Mouse (Mus musculus) forebrain, embryonic 15.5 days (tissue): ENCODE data around the gene Zfp933. TPM values are rescaled to one million over a fixed set of nuclear protein-coding genes. Genes with fewer than 3 reads are reported as not detected.
A peak's percentile ranks its signal among the peaks of the same experiment; 100 is the strongest.
"Not testable (repeated sequence)": the region's sequence is repeated elsewhere in the genome, so short reads cannot be mapped to it uniquely, and the experiment has no call there.

Experiments
- ATAC-seq: fragments of 200-750 bp; cut with Nextera tagmentation; replicated peaks from 2 replicates; pipeline ENCODE4 v1.8.0; 2017; ENCODE audit warnings: mild to moderate bottlenecking, moderate TSS enrichment, moderate library complexity
- H3K27ac ChIP-seq: fragments of 300-500 bp; sonication (generic); replicated peaks from 2 replicates; pipeline ENCODE4 v1.5.1; 2015; ENCODE audit warnings: mild to moderate bottlenecking, inconsistent platforms
- H3K27me3 ChIP-seq: fragments of 300-500 bp; sonication (generic); 2 replicates; pipeline ENCODE4 v1.6.1; 2015; ENCODE audit warnings: inconsistent platforms
- H3K36me3 ChIP-seq: fragments of 300-500 bp; sonication (generic); 2 replicates; pipeline ENCODE4 v1.6.1; 2015; ENCODE audit warnings: mild to moderate bottlenecking, inconsistent platforms
- H3K4me1 ChIP-seq: fragments of 300-500 bp; sonication (generic); 2 replicates; pipeline ENCODE4 v1.6.1; 2015; ENCODE audit warnings: inconsistent platforms
- H3K4me2 ChIP-seq: fragments of 300-500 bp; sonication (generic); replicated peaks from 2 replicates; pipeline ENCODE4 v1.6.1; 2015; ENCODE audit warnings: mild to moderate bottlenecking, inconsistent platforms
- H3K4me3 ChIP-seq: fragments of 300-500 bp; sonication (generic); 2 replicates; pipeline ENCODE4 v1.5.1; 2015; ENCODE audit warnings: mild to moderate bottlenecking, inconsistent platforms
- H3K9ac ChIP-seq: fragments of 300-500 bp; sonication (generic); replicated peaks from 2 replicates; pipeline ENCODE4 v1.6.1; 2015; ENCODE audit warnings: mild to moderate bottlenecking, inconsistent platforms
- H3K9me3 ChIP-seq: fragments of 300-500 bp; sonication (generic); 2 replicates; pipeline ENCODE4 v1.6.1; 2016; ENCODE audit warnings: inconsistent platforms
- whole genome bisulfite sequencing: fragments of 180-500 bp; shearing (Covaris S2); methylation state at CpG from one replicate; pipeline ENCODE4 v1.1.7; 2015; ENCODE audit warnings: mixed read lengths; 5-methylcytosine and 5-hydroxymethylcytosine counted together
- polyA plus RNA-seq: library from polyadenylated mRNA; unstranded; fragments of >200 nt; fragmentation: Nextera tagmentation; extraction: Ambion mirVana; gene quantifications from 2 replicates; pipeline ENCODE4 v1.2.1, GENCODE M21; 2015

Gene Zfp933
- polyA plus RNA-seq, 1 experiment from 2014 or later = 10.7 TPM

GRCm38 (mm10) chr4:147879456-147879855 is 31.3 kb upstream of the Zfp933 start:
- Histone ChIP-seq H3K4me3 (no peak overlapping the region), H3K27ac (no peak overlapping the region), H3K4me1 (no peaks in the 10 kb centered on the region), H3K4me2 (no peak overlapping the region), H3K27me3 (no peaks in the 10 kb centered on the region), H3K9me3 (no peaks in the 10 kb centered on the region), H3K9ac (no peak overlapping the region), H3K36me3 (peaks cover 90% of the 10 kb centered on the region)
- no peak for ATAC-seq
- 81% methylated on average over 2 of the region's 2 CpGs for WGBS

DNA sequence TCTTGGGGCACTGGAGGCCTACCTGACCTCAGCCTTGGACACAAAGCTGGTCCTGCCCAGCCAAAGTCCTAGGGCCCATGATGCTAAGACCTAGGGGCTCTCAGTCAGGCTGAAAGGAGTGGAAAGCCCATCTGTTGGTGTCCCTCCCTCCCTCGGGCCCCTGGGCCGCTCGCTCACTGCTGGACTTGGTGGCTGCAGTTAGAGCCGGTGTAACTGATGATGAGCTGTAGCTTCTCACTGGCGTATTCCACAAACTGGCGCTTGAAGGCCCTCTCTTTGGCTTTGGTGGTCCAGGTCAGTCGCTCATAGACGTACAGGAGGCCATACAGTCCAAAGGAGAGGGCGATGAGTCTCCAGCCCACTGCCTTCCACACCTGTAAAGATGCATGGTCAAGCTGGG is 30.4 kb upstream of the Zfp933 start:
- no peak overlapping the region for H3K27ac ChIP-seq
- H3K9me3 ChIP-seq = no peaks in the 10 kb centered on the region
- no peak for ATAC-seq
- H3K9ac ChIP-seq = no peak overlapping the region
- no peak overlapping the region for H3K4me3 ChIP-seq
- H3K4me2 ChIP-seq = no peak overlapping the region
- peaks cover 92% of the 10 kb centered on the region for H3K36me3 ChIP-seq
- 95% methylated on average over 9 of the region's 9 CpGs for WGBS
- H3K27me3 ChIP-seq = no peaks in the 10 kb centered on the region
- no peaks in the 10 kb centered on the region for H3K4me1 ChIP-seq

- WGBS = 90% methylated on average over 4 of the region's 4 CpGs
- Histone ChIP-seq H3K36me3 (peaks cover 89% of the 10 kb centered on the region), H3K27me3 (no peaks in the 10 kb centered on the region), H3K4me2 (no peak overlapping the region), H3K9me3 (no peaks in the 10 kb centered on the region), H3K9ac (no peak overlapping the region), H3K4me3 (no peak overlapping the region), H3K27ac (no peak overlapping the region), H3K4me1 (no peaks in the 10 kb centered on the region)
- ATAC-seq = no peak
These were observed 27.8 kb upstream of the Zfp933 start for GRCm38 (mm10) chr4:147875852-147876575.

DNA sequence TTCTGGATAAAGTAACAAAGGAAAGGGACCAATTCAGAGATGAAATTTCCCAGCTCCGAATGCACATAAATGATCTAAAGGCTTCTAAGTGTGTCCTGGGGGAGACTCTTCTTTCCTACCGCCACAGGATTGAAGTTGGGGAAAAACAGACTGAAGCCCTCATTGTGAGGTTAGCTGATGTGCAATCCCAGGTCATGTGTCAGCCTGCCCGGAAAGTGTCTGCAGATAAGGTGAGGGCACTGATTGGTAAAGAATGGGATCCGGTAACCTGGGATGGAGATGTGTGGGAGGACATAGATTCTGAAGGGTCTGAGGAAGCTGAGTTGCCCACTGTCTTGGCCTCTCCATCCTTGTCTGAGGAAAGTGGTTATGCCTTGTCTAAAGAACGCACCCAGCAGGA is 21.1 kb upstream of the Zfp933 start:
- no peaks in the 10 kb centered on the region for H3K9me3 ChIP-seq
- H3K4me1 ChIP-seq = peaks cover 26% of the 10 kb centered on the region
- H3K27ac ChIP-seq = no peak overlapping the region
- ATAC-seq = no peak
- 9% methylated on average over 5 of the region's 5 CpGs for WGBS
- peak overlapping the region; percentile 77 for H3K4me2 ChIP-seq
- H3K4me3 ChIP-seq = peak overlapping the region; percentile 67
- peak overlapping the region; percentile 71 for H3K9ac ChIP-seq
- peaks cover 42% of the 10 kb centered on the region for H3K36me3 ChIP-seq
- H3K27me3 ChIP-seq = no peaks in the 10 kb centered on the region

DNA sequence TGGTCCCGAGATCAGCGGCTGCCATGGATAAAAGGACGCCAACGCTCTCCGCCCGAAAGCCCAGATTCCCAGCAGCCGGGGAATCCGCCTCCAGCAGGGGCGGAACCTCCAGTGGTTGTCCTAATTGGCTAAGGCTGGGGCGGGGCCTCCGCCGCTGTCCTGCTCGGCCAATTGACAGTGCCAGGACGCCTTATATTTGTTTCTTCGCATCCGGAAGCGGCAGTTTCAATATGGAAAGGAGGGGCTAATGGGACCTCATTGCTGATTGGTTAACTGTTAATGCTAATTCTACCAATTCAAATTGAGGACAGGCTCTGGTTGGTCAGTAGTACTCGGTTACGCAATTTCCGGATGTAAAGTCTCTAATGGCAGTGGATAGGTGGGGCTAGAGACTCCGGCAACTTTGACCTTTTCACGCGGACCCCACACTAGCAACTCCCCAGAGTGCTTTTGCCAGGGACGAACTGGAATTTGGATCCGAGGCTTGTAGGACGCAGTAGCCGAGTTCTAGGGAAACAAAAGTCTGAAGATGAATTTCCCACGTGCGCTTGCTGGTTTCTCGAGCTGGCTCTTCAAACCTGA is 20.4 kb upstream of the Zfp933 start, which contains the start of the genes Miip and Fv1:
Gene Miip, minus strand, starts transcription at position 367 of the 582 bp plus-strand sequence.
Gene Fv1, plus strand, starts transcription at position 530 of the 582 bp plus-strand sequence.
- ATAC-seq = peak; percentile 97

DNA sequence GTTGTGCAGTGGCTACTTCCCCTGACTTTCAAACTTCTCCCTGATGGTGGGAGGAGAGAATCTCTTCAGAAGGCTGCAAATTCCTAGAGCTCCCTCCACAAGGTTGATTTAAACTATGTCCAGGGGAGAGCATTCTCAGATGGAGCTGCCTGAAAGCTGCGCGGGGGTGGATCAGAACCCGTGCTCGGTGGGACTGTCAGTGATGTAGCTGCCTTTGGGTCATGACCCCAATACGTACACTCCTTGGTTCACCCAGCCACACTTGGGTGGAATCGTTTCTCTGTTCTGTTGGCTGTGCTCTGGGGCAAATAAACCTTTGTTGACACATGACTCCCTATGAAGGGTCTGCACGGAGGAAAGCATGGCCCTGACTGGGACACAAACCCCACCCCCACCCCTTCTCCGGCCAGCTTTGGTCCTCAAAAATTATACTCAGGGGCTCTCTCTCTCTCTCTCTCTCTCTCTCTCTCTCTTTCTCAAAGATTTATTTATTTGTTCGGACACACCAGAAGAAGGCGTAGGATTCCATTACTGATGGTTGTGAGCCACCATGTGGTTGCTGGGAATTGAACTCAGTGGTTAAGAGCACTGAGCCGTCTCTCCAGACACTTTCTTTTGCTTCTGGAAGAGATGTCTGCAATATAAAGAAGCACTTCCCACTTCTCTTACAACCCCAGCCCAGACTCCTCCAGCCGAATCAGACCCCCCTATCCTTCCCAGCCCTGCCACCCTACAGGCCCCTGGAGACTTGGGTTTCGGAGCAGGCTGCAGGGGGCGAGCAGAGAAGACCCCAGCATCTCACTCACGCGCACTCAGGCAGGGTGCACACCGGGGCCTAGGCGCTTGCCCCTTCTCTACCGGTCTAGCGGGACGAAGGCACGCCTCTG is 19.6 kb upstream of the Zfp933 start:
- 8% methylated on average over 22 of the region's 22 CpGs for WGBS
- peaks cover 26% of the 10 kb centered on the region for H3K4me1 ChIP-seq
- H3K4me3 ChIP-seq = peak overlapping the region; percentile 67
- ATAC-seq = peak; percentile 3; the same call in 1 of the 2 replicates
- H3K4me2 ChIP-seq = peak overlapping the region; percentile 77
- peak overlapping the region; percentile 84 for H3K27ac ChIP-seq
- peak overlapping the region; percentile 71 for H3K9ac ChIP-seq
- H3K9me3 ChIP-seq = no peaks in the 10 kb centered on the region
- no peaks in the 10 kb centered on the region for H3K27me3 ChIP-seq
- H3K36me3 ChIP-seq = peaks cover 37% of the 10 kb centered on the region

More for the DNA sequence above, 20.4 kb upstream of the Zfp933 start, which contains the start of the genes Miip and Fv1:
- H3K27ac ChIP-seq = peak within 1 kb of the TSS; percentile 84
- H3K9ac ChIP-seq = peak within 1 kb of the TSS; percentile 71
- H3K4me3 ChIP-seq = peak within 1 kb of the TSS; percentile 67
- under 1% methylated on average over 30 of the region's 30 CpGs for WGBS
- H3K27me3 ChIP-seq = no peaks in the 10 kb centered on the region
- H3K36me3 ChIP-seq = peaks cover 40% of the 10 kb centered on the region
- no peaks in the 10 kb centered on the region for H3K9me3 ChIP-seq
- peaks cover 26% of the 10 kb centered on the region for H3K4me1 ChIP-seq
- peak within 1 kb of the TSS; percentile 77 for H3K4me2 ChIP-seq

- H3K27ac ChIP-seq, H3K4me3 ChIP-seq, H3K9ac ChIP-seq, ATAC-seq, H3K4me2 ChIP-seq, H3K27me3 ChIP-seq, H3K9me3 ChIP-seq: not testable (repeated sequence)
- 57% methylated on average over 3 of the region's 3 CpGs for WGBS
- Histone ChIP-seq H3K4me1 (peaks cover 26% of the 10 kb centered on the region), H3K36me3 (peaks cover 37% of the 10 kb centered on the region)
These were observed 18.6 kb upstream of the Zfp933 start for GRCm38 (mm10) chr4:147866793-147867192.

- 94% methylated on average over 9 of the region's 9 CpGs for WGBS
- ATAC-seq = no peak
- no peak overlapping the region for H3K9ac ChIP-seq
- H3K9me3 ChIP-seq = no peaks in the 10 kb centered on the region
- H3K36me3 ChIP-seq = peaks cover 40% of the 10 kb centered on the region
- no peak overlapping the region for H3K27ac ChIP-seq
- no peak overlapping the region for H3K4me3 ChIP-seq
- H3K27me3 ChIP-seq = no peaks in the 10 kb centered on the region
- peaks cover 26% of the 10 kb centered on the region for H3K4me1 ChIP-seq
- no peak overlapping the region for H3K4me2 ChIP-seq
These were observed 17.9 kb upstream of the Zfp933 start for GRCm38 (mm10) chr4:147866056-147866455.

GRCm38 (mm10) chr4:147865651-147866050 is 17.5 kb upstream of the Zfp933 start:
- Histone ChIP-seq H3K27ac (no peak overlapping the region), H3K4me3 (no peak overlapping the region), H3K36me3 (peaks cover 43% of the 10 kb centered on the region), H3K4me2 (no peak overlapping the region), H3K9me3 (no peaks in the 10 kb centered on the region), H3K27me3 (no peaks in the 10 kb centered on the region), H3K4me1 (peaks cover 26% of the 10 kb centered on the region), H3K9ac (no peak overlapping the region)
- WGBS = 93% methylated on average over 6 of the region's 6 CpGs
- no peak for ATAC-seq

DNA sequence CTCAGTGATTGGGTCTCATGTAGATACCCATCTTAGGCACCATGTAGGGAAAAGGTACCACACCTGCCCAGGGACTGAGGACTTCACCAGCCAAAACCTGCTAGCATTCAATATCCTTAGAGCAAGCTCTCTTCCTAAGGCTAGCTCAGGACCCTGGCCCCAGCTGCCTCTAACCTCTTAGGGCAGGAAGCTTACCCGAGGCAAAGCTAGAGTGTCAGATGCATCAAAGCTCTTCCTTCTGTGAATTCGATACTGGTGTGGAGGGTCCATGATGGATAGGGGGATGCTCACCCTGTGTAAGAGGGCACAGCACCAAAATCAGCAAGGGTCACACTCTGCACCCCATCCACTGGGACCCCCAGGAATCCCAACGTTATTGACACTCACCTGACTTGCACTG is 13.9 kb upstream of the Zfp933 start:
- no peak overlapping the region for H3K4me3 ChIP-seq
- H3K27me3 ChIP-seq = no peaks in the 10 kb centered on the region
- 90% methylated on average over 3 of the region's 3 CpGs for WGBS
- no peak overlapping the region for H3K27ac ChIP-seq
- no peak for ATAC-seq
- no peaks in the 10 kb centered on the region for H3K9me3 ChIP-seq
- peaks cover 48% of the 10 kb centered on the region for H3K36me3 ChIP-seq
- peaks cover 1% of the 10 kb centered on the region for H3K4me1 ChIP-seq
- no peak overlapping the region for H3K4me2 ChIP-seq
- H3K9ac ChIP-seq = no peak overlapping the region

DNA sequence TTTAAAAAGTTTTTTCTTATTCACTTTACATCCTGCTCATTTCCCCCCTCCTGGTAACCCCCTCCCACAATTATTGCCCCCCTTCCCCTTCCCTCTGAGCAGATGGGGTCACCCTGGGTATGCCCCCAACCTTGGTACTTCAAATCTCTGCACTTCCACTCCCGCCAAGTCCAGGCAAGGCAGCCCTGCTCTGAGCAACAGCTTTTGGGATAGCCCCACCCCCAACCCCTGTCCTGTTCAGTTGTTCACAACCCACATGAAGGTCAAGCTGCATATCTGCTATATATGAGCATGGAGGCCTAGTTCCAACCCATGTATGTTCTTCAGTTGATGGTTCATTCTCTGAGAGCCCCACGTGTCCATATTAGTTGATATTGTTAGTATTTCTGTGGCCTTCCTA is 2.6 kb upstream of the Zfp933 start:
- no peak for ATAC-seq
- WGBS = 80% methylated on average over 2 of the region's 2 CpGs
- no peak overlapping the region for H3K27ac ChIP-seq
- H3K36me3 ChIP-seq = 0 out of 2 replicates have a peak, but pooled peaks cover 2% of the 10 kb centered on the region
- H3K27me3 ChIP-seq = no peaks in the 10 kb centered on the region
- H3K9me3 ChIP-seq = no peaks in the 10 kb centered on the region
- peaks cover 12% of the 10 kb centered on the region for H3K4me1 ChIP-seq
- H3K9ac ChIP-seq = no peak overlapping the region
- no peak overlapping the region for H3K4me2 ChIP-seq
- H3K4me3 ChIP-seq = no peak overlapping the region

DNA sequence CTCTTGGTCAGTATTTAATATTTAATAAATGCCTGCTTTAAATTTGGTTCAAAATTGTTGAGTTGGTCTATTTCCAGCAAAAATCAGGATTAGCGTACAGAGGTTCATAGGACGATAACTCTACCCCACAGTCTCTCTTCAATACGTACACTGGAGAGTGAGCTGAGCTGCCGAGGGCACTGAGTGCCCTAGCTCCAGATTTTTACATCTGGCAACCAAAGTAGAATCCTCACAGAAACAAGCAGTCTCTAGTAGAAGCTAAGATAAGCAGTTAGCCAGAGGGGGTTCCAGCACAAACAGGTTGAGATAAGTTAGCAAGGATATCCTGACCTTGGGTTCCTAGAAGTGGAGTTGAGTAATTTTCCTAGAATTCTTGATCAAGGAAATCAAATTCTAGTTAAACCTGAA is 422 bp upstream of the Zfp933 start:
- peak overlapping the region; percentile 72 for H3K4me2 ChIP-seq
- peaks cover 12% of the 10 kb centered on the region for H3K4me1 ChIP-seq
- H3K36me3 ChIP-seq = peaks cover 11% of the 10 kb centered on the region
- peak overlapping the region; percentile 75 for H3K9ac ChIP-seq
- H3K27me3 ChIP-seq = no peaks in the 10 kb centered on the region
- WGBS = 3% methylated on average over 4 of the region's 4 CpGs
- H3K9me3 ChIP-seq = 0 out of 2 replicates have a peak, but pooled peaks cover 5% of the 10 kb centered on the region
- peak; percentile 80 for ATAC-seq
- H3K4me3 ChIP-seq = peak overlapping the region; percentile 79
- no peak overlapping the region for H3K27ac ChIP-seq
